Mouse (Mus musculus): ENCODE data around the gene Pcdh15. TPM values are rescaled to one million over a fixed set of nuclear protein-coding genes. Genes with fewer than 3 reads are reported as not detected.

Gene Pcdh15
- polyA plus RNA-seq, 1 experiment from 2014 or later, result 0.62 TPM

DNA sequence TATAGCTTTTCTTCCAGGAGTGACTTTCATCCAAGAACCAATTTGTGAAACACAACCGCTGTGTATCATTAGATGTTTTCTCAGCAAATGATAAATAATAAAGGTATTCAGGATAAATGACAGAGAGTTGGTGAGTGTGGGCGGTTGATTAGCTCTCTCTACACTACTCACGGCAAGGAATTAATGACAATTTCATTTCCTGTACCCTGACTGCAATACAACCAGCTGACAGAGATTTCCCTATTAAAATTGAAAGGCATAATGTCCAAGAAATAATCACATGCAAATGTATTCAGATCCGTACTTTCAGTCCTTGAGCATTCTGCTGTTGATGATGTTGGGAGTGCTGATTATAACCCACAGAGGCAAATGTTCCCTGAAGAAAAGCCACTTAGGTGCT lies 181.3 kb downstream of the Pcdh15 start:
- ATAC-seq (ENCODE audit: low FRiP score, low TSS enrichment), result no peak
- Histone ChIP-seq H3K36me3 (ENCODE audit: control insufficient read depth, insufficient read depth, low read length) (no peaks in the 10 kb centered on the region), H3K9ac (ENCODE audit: low read depth, low read length) (no peak overlapping the region), H3K4me3 (ENCODE audit: low read length) (no peak overlapping the region), H3K4me2 (replicated peaks; ENCODE audit: low read depth, low read length) (no peak overlapping the region), H3K4me1 (ENCODE audit: control insufficient read depth, insufficient read depth, low read length) (no peaks in the 10 kb centered on the region), H3K27ac (ENCODE audit: low read depth, low read length) (no peak overlapping the region), H3K27me3 (ENCODE audit: control insufficient read depth, insufficient read depth, low read length) (no peaks in the 10 kb centered on the region), H3K9me3 (ENCODE audit: control insufficient read depth, low read length) (no peaks in the 10 kb centered on the region)
- WGBS, result 84% methylated on average over 4 of the region's 4 CpGs

DNA sequence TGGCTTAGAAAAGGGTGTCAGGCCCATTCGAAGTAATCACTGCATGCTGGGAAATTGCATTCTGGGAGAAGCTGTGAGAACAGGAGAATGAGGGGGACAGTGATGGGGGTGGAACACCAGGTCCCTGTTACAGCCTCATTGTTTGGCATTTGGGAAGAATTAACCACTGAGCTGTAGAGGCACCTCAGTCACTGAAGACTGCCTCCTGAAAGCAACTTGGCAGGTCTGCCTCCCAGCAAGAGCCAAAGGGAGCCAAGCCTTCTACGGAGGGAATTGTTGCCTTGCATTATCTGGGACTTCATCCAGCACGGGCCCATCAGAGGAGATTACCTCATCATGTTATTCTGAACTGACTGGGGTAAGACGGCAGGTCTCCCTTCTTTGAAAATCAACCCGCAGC lies 197.3 kb downstream of the Pcdh15 start:
- Histone ChIP-seq H3K27me3 (ENCODE audit: control insufficient read depth, insufficient read depth, low read length) (no peaks in the 10 kb centered on the region), H3K4me1 (ENCODE audit: control insufficient read depth, insufficient read depth, low read length) (no peaks in the 10 kb centered on the region), H3K9ac (ENCODE audit: low read depth, low read length) (no peak overlapping the region; the same call in 1 of the 2 replicates), H3K27ac (ENCODE audit: low read depth, low read length) (no peak overlapping the region), H3K4me2 (replicated peaks; ENCODE audit: low read depth, low read length) (no peak overlapping the region), H3K9me3 (ENCODE audit: control insufficient read depth, low read length) (no peaks in the 10 kb centered on the region), H3K4me3 (ENCODE audit: low read length) (no peak overlapping the region), H3K36me3 (ENCODE audit: control insufficient read depth, insufficient read depth, low read length) (no peaks in the 10 kb centered on the region)
- 68% methylated on average over 5 of the region's 5 CpGs for WGBS
- ATAC-seq (ENCODE audit: low FRiP score, low TSS enrichment), result no peak

DNA sequence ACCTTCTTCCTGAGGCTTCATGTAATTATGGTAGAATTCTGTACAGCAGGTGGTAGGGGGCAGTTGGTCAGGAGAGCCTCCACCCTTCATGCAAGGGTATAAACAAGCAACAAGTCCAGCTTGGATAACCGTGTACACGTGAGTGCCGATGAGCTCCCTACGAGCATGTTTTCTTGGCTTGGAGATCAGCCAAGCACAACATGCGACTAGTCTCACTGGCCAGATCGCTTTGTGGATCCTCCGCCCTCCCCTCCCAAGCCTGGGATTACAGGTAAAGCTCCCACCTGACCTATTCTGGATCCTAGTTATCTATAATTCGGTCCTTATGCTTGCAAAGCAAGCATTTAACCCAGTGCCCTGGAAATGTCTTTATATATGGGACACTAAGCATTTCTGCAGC lies 202.8 kb downstream of the Pcdh15 start:
- WGBS, result 58% methylated on average over 8 of the region's 8 CpGs
- H3K4me1 ChIP-seq (ENCODE audit: control insufficient read depth, insufficient read depth, low read length), result no peaks in the 10 kb centered on the region
- no peaks in the 10 kb centered on the region for H3K36me3 ChIP-seq (ENCODE audit: control insufficient read depth, insufficient read depth, low read length)
- H3K4me2 ChIP-seq (replicated peaks; ENCODE audit: low read depth, low read length), result no peak overlapping the region
- no peak overlapping the region for H3K9ac ChIP-seq (ENCODE audit: low read depth, low read length)
- no peaks in the 10 kb centered on the region for H3K9me3 ChIP-seq (ENCODE audit: control insufficient read depth, low read length)
- H3K27me3 ChIP-seq (ENCODE audit: control insufficient read depth, insufficient read depth, low read length), result no peaks in the 10 kb centered on the region
- ATAC-seq (ENCODE audit: low FRiP score, low TSS enrichment), result no peak
- H3K4me3 ChIP-seq (ENCODE audit: low read length), result no peak overlapping the region
- no peak overlapping the region for H3K27ac ChIP-seq (ENCODE audit: low read depth, low read length)

DNA sequence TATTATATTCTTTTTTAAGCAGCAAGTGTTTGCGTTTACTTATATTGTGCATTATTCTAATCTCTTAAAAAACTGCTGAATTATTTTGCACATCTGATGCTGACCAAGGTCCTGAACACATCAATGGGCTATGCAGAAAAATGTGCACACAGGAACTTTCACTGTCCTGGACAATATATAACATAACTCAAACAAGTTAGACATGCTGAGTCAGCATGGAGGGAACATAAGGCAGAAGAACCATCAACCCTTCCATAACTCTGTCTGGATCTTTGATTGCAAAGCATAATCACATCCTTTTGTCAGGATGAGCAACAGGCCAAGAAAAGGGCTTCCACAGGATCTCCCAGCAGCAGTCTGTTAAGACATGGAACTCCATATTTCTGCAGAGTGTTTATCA lies 207.5 kb downstream of the Pcdh15 start:
- no peak for ATAC-seq (ENCODE audit: low FRiP score, low TSS enrichment)
- WGBS, result 90% methylated on average over 1 of the region's 1 CpGs
- no peaks in the 10 kb centered on the region for H3K27me3 ChIP-seq (ENCODE audit: control insufficient read depth, insufficient read depth, low read length)
- no peak overlapping the region for H3K4me3 ChIP-seq (ENCODE audit: low read length)
- H3K4me1 ChIP-seq (ENCODE audit: control insufficient read depth, insufficient read depth, low read length), result no peaks in the 10 kb centered on the region
- H3K9me3 ChIP-seq (ENCODE audit: control insufficient read depth, low read length), result no peaks in the 10 kb centered on the region
- H3K9ac ChIP-seq (ENCODE audit: low read depth, low read length), result no peak overlapping the region
- H3K36me3 ChIP-seq (ENCODE audit: control insufficient read depth, insufficient read depth, low read length), result no peaks in the 10 kb centered on the region
- H3K27ac ChIP-seq (ENCODE audit: low read depth, low read length), result no peak overlapping the region
- no peak overlapping the region for H3K4me2 ChIP-seq (replicated peaks; ENCODE audit: low read depth, low read length)

DNA sequence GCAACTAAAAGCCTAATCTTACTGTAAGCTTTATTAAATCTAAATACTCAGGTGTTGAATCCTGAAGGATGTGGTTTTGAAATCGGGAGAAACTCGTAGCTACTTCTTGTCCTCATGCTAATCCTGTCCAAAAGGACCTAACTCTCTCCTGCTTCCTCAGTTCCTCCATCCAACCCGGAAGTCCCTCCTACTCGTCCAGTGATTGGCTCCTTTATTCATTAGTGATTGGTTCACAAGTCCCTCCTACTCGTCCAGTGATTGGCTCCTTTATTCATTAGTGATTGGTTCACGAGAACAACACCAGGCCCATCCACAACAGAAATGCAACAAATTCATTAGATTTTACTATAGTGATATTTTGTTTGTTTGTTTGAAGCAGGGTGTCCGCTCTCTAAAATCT lies 227.7 kb downstream of the Pcdh15 start:
- H3K4me2 ChIP-seq (replicated peaks; ENCODE audit: low read depth, low read length), result no peak overlapping the region
- H3K4me1 ChIP-seq (ENCODE audit: control insufficient read depth, insufficient read depth, low read length), result no peaks in the 10 kb centered on the region
- no peak overlapping the region for H3K27ac ChIP-seq (ENCODE audit: low read depth, low read length)
- WGBS, result 92% methylated on average over 7 of the region's 7 CpGs
- H3K9ac ChIP-seq (ENCODE audit: low read depth, low read length), result no peak overlapping the region
- no peak overlapping the region for H3K4me3 ChIP-seq (ENCODE audit: low read length)
- no peak for ATAC-seq (ENCODE audit: low FRiP score, low TSS enrichment)
- no peaks in the 10 kb centered on the region for H3K27me3 ChIP-seq (ENCODE audit: control insufficient read depth, insufficient read depth, low read length)
- H3K36me3 ChIP-seq (ENCODE audit: control insufficient read depth, insufficient read depth, low read length), result no peaks in the 10 kb centered on the region
- H3K9me3 ChIP-seq (ENCODE audit: control insufficient read depth, low read length), result no peaks in the 10 kb centered on the region

DNA sequence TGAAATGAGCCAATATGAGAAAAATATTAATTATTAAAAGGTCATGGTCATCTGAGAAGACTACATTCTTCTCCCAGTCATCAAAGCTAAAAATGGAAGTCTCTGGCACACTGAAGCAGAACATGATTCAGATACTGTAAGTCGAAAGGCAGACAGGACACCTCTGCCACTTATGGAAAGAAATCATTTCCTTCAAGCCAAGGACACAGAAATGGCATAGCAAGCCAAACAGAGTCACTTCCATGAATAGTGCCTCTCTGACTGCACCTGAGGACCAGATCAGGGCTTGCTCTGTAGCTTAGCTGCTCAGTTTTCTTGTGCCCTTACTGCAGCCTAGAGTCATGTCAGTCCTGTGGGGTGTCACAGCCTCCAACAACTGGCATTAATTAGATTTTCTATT lies 234.3 kb downstream of the Pcdh15 start:
- ATAC-seq (ENCODE audit: low FRiP score, low TSS enrichment), result no peak
- Histone ChIP-seq H3K9me3 (ENCODE audit: control insufficient read depth, low read length) (no peaks in the 10 kb centered on the region), H3K9ac (ENCODE audit: low read depth, low read length) (no peak overlapping the region), H3K27me3 (ENCODE audit: control insufficient read depth, insufficient read depth, low read length) (no peaks in the 10 kb centered on the region), H3K4me2 (replicated peaks; ENCODE audit: low read depth, low read length) (no peak overlapping the region), H3K4me1 (ENCODE audit: control insufficient read depth, insufficient read depth, low read length) (no peaks in the 10 kb centered on the region), H3K4me3 (ENCODE audit: low read length) (no peak overlapping the region), H3K27ac (ENCODE audit: low read depth, low read length) (no peak overlapping the region), H3K36me3 (ENCODE audit: control insufficient read depth, insufficient read depth, low read length) (no peaks in the 10 kb centered on the region)
- WGBS, result 91% methylated on average over 1 of the region's 1 CpGs

DNA sequence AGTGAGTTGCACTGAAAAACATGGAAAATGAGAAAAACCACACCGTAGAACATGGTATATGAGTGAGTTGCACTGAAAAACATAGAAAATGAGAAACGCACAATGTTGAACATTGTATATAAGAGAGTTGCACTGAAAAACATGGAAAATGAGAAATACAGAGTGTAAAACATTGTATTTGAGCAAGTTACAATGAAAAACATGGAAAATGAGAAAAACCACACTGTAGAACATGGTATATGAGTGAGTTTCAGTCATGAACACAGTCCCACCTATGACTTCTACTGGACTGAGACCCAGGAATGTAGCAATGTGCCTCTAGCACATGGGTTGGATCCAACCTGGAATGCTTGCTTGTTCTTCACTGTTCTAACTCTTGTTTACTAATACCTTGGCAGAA lies 279.9 kb downstream of the Pcdh15 start:
- Histone ChIP-seq H3K4me1 (ENCODE audit: control insufficient read depth, insufficient read depth, low read length) (no peaks in the 10 kb centered on the region), H3K36me3 (ENCODE audit: control insufficient read depth, insufficient read depth, low read length) (no peaks in the 10 kb centered on the region), H3K27ac (ENCODE audit: low read depth, low read length) (no peak overlapping the region), H3K4me3 (ENCODE audit: low read length) (no peak overlapping the region), H3K9ac (ENCODE audit: low read depth, low read length) (no peak overlapping the region), H3K4me2 (replicated peaks; ENCODE audit: low read depth, low read length) (no peak overlapping the region), H3K27me3 (ENCODE audit: control insufficient read depth, insufficient read depth, low read length) (no peaks in the 10 kb centered on the region), H3K9me3 (ENCODE audit: control insufficient read depth, low read length) (no peaks in the 10 kb centered on the region)
- no peak for ATAC-seq (ENCODE audit: low FRiP score, low TSS enrichment)
- WGBS, result 87% methylated on average over 2 of the region's 2 CpGs

DNA sequence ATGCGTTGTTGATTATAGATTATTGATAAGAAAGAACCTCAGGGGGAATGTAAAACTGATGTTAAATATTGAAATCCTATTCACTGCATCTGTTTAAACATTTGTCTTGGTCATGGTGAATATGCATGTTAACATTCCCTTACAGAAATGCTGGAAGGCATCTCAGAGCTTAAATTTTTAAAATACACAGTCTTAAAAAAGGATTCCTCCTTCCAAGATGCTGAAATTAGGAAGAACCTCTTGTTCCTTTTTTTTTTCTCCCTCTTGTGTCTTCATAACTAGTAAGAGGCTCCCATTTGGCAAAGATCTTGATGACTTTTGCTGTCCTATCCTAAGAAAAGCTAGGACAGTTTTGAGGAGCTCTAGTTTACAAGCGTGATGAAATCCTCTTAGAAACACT lies 284.9 kb downstream of the Pcdh15 start:
- Histone ChIP-seq H3K9ac (ENCODE audit: low read depth, low read length) (no peak overlapping the region), H3K27me3 (ENCODE audit: control insufficient read depth, insufficient read depth, low read length) (no peaks in the 10 kb centered on the region), H3K4me1 (ENCODE audit: control insufficient read depth, insufficient read depth, low read length) (no peaks in the 10 kb centered on the region), H3K4me2 (replicated peaks; ENCODE audit: low read depth, low read length) (no peak overlapping the region), H3K9me3 (ENCODE audit: control insufficient read depth, low read length) (no peaks in the 10 kb centered on the region), H3K4me3 (ENCODE audit: low read length) (no peak overlapping the region), H3K36me3 (ENCODE audit: control insufficient read depth, insufficient read depth, low read length) (no peaks in the 10 kb centered on the region), H3K27ac (ENCODE audit: low read depth, low read length) (no peak overlapping the region)
- ATAC-seq (ENCODE audit: low FRiP score, low TSS enrichment), result no peak
- WGBS, result 82% methylated on average over 2 of the region's 2 CpGs

DNA sequence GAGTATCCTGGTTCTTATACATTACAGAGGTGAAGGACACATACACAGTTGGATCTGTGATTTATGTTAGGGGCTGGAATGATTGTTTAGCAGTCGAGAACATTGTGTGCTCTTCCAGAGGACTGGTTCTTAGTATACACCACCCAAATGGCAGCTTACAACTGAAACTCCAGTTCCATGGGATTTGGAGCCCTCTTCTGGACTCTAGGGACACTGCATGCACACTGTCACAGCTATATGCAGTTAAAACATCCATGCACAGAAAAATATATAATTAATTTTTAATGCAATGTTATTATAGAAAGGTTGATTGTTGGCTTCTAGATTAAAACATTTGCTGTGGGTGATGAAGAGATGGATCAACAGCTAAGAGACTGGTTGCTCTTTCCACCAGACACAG lies 301.3 kb downstream of the Pcdh15 start:
- Histone ChIP-seq H3K4me1 (ENCODE audit: control insufficient read depth, insufficient read depth, low read length) (no peaks in the 10 kb centered on the region), H3K9ac (ENCODE audit: low read depth, low read length) (no peak overlapping the region), H3K4me3 (ENCODE audit: low read length) (no peak overlapping the region), H3K27me3 (ENCODE audit: control insufficient read depth, insufficient read depth, low read length) (no peaks in the 10 kb centered on the region), H3K9me3 (ENCODE audit: control insufficient read depth, low read length) (no peaks in the 10 kb centered on the region), H3K4me2 (replicated peaks; ENCODE audit: low read depth, low read length) (no peak overlapping the region), H3K36me3 (ENCODE audit: control insufficient read depth, insufficient read depth, low read length) (no peaks in the 10 kb centered on the region), H3K27ac (ENCODE audit: low read depth, low read length) (no peak overlapping the region)
- 78% methylated on average over 1 of the region's 1 CpGs for WGBS
- ATAC-seq (ENCODE audit: low FRiP score, low TSS enrichment), result no peak

DNA sequence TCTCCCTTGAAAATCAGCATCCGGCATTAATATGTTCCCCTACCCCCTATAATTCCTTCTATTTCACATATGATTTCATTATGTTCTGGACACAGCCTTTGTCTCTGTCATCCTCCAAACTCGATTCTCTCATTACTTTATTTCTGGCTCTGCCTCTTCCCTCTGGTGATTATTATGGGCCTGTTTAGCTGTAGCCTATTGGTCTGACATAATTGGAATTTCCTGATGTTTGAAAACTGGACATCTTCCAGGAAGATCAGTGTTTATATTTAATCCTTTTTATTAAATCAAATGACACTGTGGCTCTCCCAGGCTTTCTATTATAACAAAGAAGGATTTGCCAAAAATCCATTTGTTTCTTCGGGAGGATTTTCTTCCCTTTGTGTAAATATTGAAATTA lies 326.3 kb downstream of the Pcdh15 start:
- Histone ChIP-seq H3K4me3 (ENCODE audit: low read length) (no peak overlapping the region), H3K4me2 (replicated peaks; ENCODE audit: low read depth, low read length) (no peak overlapping the region), H3K9ac (ENCODE audit: low read depth, low read length) (no peak overlapping the region), H3K27me3 (ENCODE audit: control insufficient read depth, insufficient read depth, low read length) (no peaks in the 10 kb centered on the region), H3K36me3 (ENCODE audit: control insufficient read depth, insufficient read depth, low read length) (no peaks in the 10 kb centered on the region), H3K27ac (ENCODE audit: low read depth, low read length) (no peak overlapping the region), H3K9me3 (ENCODE audit: control insufficient read depth, low read length) (no peaks in the 10 kb centered on the region), H3K4me1 (ENCODE audit: control insufficient read depth, insufficient read depth, low read length) (no peaks in the 10 kb centered on the region)
- WGBS, result 78% methylated on average over 3 of the region's 3 CpGs
- ATAC-seq (ENCODE audit: low FRiP score, low TSS enrichment), result no peak
